21 mouse cellular contexts compared by ENCODE assay signal in the genomic region with DNA sequence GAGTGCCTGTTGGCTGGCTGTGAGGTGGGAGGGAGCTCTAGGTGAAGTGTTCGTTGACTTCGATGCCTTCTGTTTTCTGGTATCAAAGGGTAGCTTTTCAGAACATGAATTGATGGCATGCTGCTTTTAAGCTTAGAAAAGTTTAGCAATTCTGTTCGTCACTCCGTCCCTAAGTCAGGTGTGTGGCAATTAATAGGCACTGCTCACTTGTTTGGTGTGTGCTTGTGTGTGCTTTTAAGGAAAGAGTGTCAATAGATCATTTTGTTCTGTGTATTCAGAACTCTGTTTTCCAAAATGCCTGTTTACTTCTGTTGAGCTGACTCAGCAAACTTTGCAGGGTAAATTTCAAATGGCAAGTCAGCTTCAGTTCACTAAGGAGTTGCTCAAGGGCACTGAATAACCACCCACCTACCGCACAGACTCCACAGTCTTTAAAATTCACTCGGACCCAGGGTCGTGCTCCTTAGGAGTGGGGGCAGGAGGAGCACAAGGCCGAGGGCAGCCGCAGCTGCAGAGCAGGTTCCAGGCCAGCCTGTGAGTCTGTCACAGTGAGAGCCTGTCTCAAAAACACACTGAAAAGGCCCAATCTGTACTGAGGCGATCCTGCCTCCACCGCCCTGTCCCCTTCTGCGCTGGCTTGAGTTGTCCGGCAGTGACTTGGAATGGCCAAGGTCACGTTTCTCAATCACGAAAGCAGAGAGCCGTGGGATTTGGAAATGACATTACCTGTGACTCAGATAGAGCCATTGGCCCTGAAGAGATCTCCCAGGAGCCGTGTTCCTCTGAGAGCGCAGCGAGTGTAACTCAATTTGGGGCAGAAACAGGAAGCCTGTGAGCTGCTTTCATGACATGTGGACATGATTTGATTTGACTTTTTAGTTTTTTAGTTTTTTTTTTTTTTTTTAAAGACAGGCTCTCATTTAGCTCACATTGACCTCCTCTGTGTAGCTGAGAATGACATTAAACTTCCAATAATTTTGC. TPM values are rescaled to one million over a fixed set of nuclear protein-coding genes. Genes with fewer than 3 reads are reported as not detected.
DNase-seq lines count a peak whose midpoint lies in the region; ATAC-seq lines count a peak whose summit lies in the region.
"Had no signal": no experiment of that assay in that cellular context is flagged by ENCODE, and none has a peak within 500 bp of the region (broad histone marks: within the 10 kb centered on the region; RNA-seq: fewer than 3 reads in every experiment).

No protein-coding gene starts in this region.

- no peak overlapping the region for H3K4me2 ChIP-seq in heart, embryonic 11.5 days
- H3K4me2 ChIP-seq: heart, embryonic 12.5 days; hindbrain, embryonic 12.5 days; limb, embryonic 12.5 days; midbrain, embryonic 13.5 days had no signal

- no peaks in the 10 kb centered on the region for H3K9me3 ChIP-seq in heart, embryonic 11.5 days (replicated peaks; ENCODE audit: control insufficient read depth, low read length)
- H3K9me3 ChIP-seq: heart, embryonic 12.5 days; hindbrain, embryonic 12.5 days; limb, embryonic 12.5 days; midbrain, embryonic 13.5 days had no signal

- no peak for ATAC-seq in heart, embryonic 11.5 days (replicated peaks; ENCODE audit: insufficient number of reproducible peaks, low FRiP score, low TSS enrichment)
- ATAC-seq: CD4-positive, CD25-positive, alpha-beta regulatory T cell, adult 4 months; intestine, embryonic 16.5 days; midbrain, embryonic 13.5 days; Patski had no signal

- peaks cover 3% of the 10 kb centered on the region; the same call in 1 of the 2 replicates for H3K27me3 ChIP-seq in heart, embryonic 11.5 days (ENCODE audit: control insufficient read depth, insufficient read depth, low read length)
- H3K27me3 ChIP-seq: hindbrain, embryonic 12.5 days; Patski had no signal

- no peak overlapping the region for H3K9ac ChIP-seq in heart, embryonic 11.5 days (ENCODE audit: low read depth, low read length)
- H3K9ac ChIP-seq: heart, embryonic 12.5 days; hindbrain, embryonic 12.5 days; limb, embryonic 12.5 days; midbrain, embryonic 13.5 days had no signal

- H3K4me3 ChIP-seq in brown adipose tissue, adult 24 weeks (ENCODE audit: insufficient read depth, low read depth, low read length) = no peak overlapping the region
- no peak overlapping the region for H3K4me3 ChIP-seq in heart, embryonic 11.5 days (ENCODE audit: low read depth, low read length)
- H3K4me3 ChIP-seq: heart, embryonic 12.5 days; hindbrain, embryonic 12.5 days; limb, embryonic 12.5 days; midbrain, embryonic 13.5 days had no signal

- no peaks in the 10 kb centered on the region for H3K36me3 ChIP-seq in heart, embryonic 11.5 days (ENCODE audit: control insufficient read depth, insufficient read depth, low read length)

- WGBS in heart, embryonic 11.5 days (ENCODE audit: insufficient replicate concordance) = 92% methylated on average over 19 of the region's 19 CpGs

- peak overlapping the region; percentile 83 for H3K27ac ChIP-seq in brown adipose tissue, adult 24 weeks (replicated peaks; ENCODE audit: low read depth, low read length)
- H3K27ac ChIP-seq in heart, embryonic 11.5 days (ENCODE audit: low read depth, low read length) = no peak overlapping the region
- H3K27ac ChIP-seq: hindbrain, embryonic 12.5 days; limb, embryonic 12.5 days; macrophage; midbrain, embryonic 13.5 days had no signal

- DNase-seq in adrenal gland, adult (ENCODE audit: inconsistent age in 2 of 2, low spot score in 1 of 2) = peak; percentile 81 to 91
- DNase-seq in adrenal gland, postnatal 4 days (ENCODE audit: low spot score in 2 of 2) = no peak
- peak; percentile 36 for DNase-seq in lung, postnatal 36 days
- DNase-seq in lung, postnatal 14 days = no peak
- peak; percentile 96 for DNase-seq in MN1 (ENCODE audit: low spot score)
- DNase-seq in cerebellum, adult 9-10 months = no peak
- DNase-seq: cerebellum, postnatal 25 days; embryo, embryonic 11 days; heart, postnatal 14 days; spleen, adult 18-20 months; thymus, adult 18-20 months had no signal

- H3K4me1 ChIP-seq in brown adipose tissue, adult 24 weeks (ENCODE audit: control insufficient read depth, insufficient read depth, insufficient read length, low read length) = peaks cover 10% of the 10 kb centered on the region
- no peaks in the 10 kb centered on the region; the same call in 1 of the 2 replicates for H3K4me1 ChIP-seq in heart, embryonic 11.5 days (ENCODE audit: control insufficient read depth, insufficient read depth, low read length)

RNA-seq across cellular contexts. Expression of gene Crcp, which starts 2.6 kb away (rescaled TPM):
- total RNA-seq in adrenal gland, postnatal 4 days (2021) = 10 to 100 TPM; 38.9 to 41.3 TPM
- polyA plus RNA-seq in brown adipose tissue, adult 24 weeks (2012; ENCODE audit: insufficient read depth, insufficient read length, missing spikeins) = 21.9 and 23.3 TPM in 2 replicates
- 21.0 and 22.1 TPM in 2 replicates for polyA plus RNA-seq in heart, embryonic 11.5 days (2014; fragmentation: Nextera tagmentation; extraction: Ambion mirVana)

RNA-seq across cellular contexts. Expression of gene Asl, which starts 2.7 kb away (rescaled TPM):
- 100 to 1,000 TPM; 149 to 165 TPM for total RNA-seq in adrenal gland, postnatal 4 days (2021)
- 23.4 and 27.8 TPM in 2 replicates for polyA plus RNA-seq in brown adipose tissue, adult 24 weeks (2012; ENCODE audit: insufficient read depth, insufficient read length, missing spikeins)
- 18.2 and 18.6 TPM in 2 replicates for polyA plus RNA-seq in heart, embryonic 11.5 days (2014; fragmentation: Nextera tagmentation; extraction: Ambion mirVana)

RNA-seq across cellular contexts. Expression of gene Gusb, which starts 28.9 kb away (rescaled TPM):
- 10 to 100 TPM; 61.0 to 61.5 TPM for total RNA-seq in adrenal gland, postnatal 4 days (2021)
- polyA plus RNA-seq in brown adipose tissue, adult 24 weeks (2012; ENCODE audit: insufficient read depth, insufficient read length, missing spikeins) = 16.5 and 18.5 TPM in 2 replicates
- polyA plus RNA-seq in heart, embryonic 11.5 days (2014; fragmentation: Nextera tagmentation; extraction: Ambion mirVana) = 50.2 and 62.8 TPM in 2 replicates

RNA-seq across cellular contexts. Expression of gene Tpst1, which starts 41.4 kb away (rescaled TPM):
- 10 to 100 TPM; 41.7 to 43.8 TPM for total RNA-seq in adrenal gland, postnatal 4 days (2021)
- polyA plus RNA-seq in brown adipose tissue, adult 24 weeks (2012; ENCODE audit: insufficient read depth, insufficient read length, missing spikeins) = 11.6 and 14.3 TPM in 2 replicates
- 28.1 and 28.8 TPM in 2 replicates for polyA plus RNA-seq in heart, embryonic 11.5 days (2014; fragmentation: Nextera tagmentation; extraction: Ambion mirVana)

Comparison
In these comparisons a context has a peak if more than half of its experiments do, and no peak if none do; other contexts are left out.
1. DNase-seq: peak in adrenal gland, adult (2 of 2), lung, postnatal 36 days (single experiment) and MN1 (single experiment); none in adrenal gland, postnatal 4 days (0 of 2), lung, postnatal 14 days (single experiment) and cerebellum, adult 9-10 months (single experiment).